Mouse (Mus musculus) T-helper 1 cell (primary cell): ENCODE data around the gene Gm853.

Experiments used
- in situ Hi-C: fragments of 300-600 bp; cut with MboI, MseI; formaldehyde crosslinking; loops from one replicate; pipeline ENCODE4 v1.15.1; 2025; ENCODE audit warnings: high pct_unique_total_duplicates

The Gm853 gene

DNA sequence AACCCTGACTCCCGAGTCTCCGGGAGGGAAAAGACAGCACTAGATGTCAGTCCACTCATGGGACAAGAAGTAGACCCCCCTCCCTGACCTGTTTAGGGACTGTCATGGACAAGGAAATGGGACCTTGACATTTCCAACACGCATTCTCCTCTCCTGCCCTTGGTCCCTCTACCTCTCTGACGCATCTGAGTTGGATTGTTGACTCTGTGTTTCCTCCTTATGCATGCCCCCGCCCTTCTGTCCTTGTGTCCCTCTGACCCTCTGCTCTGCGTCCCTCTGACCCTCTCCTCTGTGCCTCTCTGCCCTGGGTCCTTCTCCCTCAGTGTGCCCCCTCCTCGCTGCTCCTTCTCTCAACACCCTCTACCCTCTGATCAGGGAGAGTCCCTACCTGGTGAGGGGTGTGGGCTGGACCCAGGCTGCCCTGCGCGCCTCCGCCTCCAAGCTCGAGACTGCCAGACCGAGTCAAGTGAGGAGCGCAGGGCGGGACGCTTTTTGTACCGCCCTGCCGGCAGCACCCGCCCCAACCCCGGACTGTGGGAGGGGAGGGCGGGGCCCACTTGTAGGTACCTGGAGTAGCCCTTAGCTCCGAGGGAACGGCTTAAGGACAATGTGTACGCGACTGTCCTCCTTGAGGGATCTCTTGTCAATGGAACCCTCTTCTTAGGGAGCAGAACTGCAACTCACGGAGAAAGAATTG is 47.7 kb downstream of the Gm853 start:
- in situ Hi-C loops, result no loop called here

DNA sequence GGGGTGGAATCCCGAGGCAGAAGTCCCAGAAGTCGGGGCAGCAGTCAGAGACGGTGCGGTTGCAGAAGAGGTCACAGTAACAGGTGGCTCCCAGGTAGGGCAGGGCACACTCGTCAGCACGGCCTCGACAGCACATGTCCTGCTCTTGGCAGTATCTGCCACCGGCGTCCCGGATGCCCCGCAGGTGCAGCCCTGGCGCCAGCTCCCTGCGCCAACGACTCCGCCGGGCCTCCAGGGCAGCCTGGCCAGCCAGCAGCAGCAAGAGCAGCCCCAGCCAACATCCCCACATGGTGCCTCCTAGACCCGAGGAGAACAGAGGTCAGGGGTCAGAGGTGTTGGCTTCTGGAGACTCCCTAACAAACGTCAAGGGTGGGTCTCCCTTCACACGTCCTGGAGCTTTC is 48.3 kb downstream of the Gm853 start:
- in situ Hi-C loops, result no loop called here

DNA sequence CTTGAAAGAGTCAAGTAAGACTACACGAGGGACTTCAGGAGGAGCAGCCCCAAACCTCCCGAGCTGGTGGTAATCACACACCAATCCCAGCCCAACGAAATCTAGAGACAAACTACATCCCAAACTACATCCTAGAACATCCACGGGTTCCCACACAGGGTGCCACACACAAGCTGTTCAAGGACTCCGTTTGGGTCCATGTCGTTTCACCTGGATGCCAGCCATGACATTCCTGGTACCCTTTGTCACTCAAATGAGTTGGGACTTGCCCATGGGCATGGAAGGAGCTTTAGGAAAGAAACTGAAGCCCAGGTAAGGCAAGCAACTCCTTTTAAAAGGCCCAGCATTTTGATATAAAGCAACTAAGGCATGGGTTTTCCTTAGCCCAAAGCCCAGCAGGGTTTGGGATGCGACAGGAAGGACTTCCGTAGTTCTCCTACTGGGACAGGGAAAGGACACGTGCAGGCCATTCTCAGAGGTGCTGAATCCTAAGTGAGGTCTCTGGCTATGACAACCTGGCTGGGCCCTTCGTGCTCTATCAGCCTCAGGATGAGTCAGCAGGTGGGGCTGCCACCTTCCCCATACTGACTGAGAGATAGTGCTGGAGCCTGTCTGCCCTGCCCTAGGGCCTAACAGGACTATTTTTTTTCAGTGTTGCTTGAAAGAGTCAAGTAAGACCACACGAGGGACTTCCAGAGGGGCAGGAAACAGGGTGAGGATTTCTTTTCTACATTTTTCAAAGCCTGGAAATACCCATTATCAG is 49.0 kb downstream of the Gm853 start:
- in situ Hi-C loops, result no loop called here

DNA sequence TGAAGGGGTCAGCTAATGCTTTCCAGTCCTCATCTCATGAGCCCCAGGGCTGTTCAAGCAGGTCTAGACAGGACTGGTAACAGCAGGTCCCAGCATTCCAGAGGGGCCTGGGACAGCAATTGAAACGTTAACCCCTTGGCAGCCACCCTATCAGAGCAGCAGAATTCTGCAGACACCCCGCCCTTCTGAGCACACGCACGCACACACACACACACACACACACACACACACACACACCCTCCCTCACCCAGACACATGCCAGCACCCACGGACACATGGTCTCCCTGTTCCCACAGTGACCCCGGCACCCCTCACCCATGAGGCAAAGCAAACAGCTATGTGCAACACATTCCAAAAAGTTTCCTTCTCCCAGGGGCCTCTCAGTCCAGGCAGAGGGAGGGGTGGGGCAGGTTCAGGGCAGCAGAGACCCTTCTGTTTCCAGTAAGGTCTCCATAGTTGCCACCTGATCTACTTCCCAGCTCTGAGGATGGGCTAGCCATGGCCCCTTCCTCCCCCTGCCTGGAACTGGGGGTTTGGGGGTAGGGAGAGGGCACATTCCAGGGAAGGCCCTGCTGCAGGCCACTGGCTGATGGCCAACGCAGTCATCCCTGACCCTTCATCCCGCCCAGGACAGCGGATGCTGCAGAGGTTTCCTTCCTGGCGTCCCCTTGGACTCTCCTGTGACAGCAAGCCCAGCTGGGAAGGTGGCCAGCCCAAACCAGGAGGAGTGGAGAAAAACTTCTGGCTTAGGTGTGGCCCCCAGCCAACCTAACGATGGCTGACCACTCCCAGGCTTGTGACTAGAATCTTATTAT is 50.0 kb downstream of the Gm853 start:
- in situ Hi-C loops, result no loop called here

DNA sequence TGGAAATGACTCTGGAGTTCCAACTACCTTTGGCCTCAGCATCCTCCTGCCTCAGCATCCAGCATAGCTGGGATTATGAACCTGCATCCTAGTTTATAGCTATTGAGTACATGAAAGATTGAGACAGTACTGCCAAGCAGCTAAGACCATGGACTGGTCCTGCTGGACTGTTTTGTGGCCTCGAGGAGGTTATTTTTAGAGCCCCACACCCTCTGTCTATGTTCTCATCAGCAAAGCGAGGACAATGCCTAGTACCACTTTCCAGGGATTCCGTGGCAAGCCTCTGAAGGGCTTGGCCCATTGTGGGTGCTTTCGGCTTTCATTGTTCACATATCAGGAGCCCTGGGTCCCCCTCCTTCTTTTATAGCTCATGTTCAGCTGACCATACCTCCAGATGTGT is 51.8 kb downstream of the Gm853 start:
- in situ Hi-C loops, result no loop called here

DNA sequence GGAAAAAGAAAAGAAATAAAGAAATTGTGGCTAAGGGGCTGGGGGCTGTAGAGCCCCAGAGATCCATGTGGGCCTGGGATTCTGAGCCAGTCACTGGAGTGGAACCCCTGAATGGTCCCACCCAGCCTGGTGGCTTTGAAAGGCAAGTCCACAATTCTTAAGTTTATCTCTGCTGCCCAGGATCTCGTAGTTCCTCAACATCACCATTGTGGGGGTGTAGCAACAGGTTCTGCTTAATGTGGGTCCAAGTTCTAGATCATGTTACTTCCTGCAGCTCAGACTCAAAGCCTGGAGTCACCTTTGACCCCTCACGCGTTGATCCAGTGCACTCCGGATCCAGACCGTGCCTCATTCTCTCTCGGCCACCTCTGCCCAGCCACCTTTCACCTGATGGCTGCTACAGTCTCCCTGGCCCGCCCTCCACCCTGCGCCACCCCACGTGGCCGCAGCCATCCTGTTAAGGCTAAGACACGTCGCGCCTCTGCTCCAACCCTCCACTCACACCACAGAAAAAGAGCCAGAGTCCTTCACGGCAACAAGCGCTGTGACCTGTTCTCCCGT is 52.7 kb downstream of the Gm853 start:
- in situ Hi-C loops, result no loop called here

DNA sequence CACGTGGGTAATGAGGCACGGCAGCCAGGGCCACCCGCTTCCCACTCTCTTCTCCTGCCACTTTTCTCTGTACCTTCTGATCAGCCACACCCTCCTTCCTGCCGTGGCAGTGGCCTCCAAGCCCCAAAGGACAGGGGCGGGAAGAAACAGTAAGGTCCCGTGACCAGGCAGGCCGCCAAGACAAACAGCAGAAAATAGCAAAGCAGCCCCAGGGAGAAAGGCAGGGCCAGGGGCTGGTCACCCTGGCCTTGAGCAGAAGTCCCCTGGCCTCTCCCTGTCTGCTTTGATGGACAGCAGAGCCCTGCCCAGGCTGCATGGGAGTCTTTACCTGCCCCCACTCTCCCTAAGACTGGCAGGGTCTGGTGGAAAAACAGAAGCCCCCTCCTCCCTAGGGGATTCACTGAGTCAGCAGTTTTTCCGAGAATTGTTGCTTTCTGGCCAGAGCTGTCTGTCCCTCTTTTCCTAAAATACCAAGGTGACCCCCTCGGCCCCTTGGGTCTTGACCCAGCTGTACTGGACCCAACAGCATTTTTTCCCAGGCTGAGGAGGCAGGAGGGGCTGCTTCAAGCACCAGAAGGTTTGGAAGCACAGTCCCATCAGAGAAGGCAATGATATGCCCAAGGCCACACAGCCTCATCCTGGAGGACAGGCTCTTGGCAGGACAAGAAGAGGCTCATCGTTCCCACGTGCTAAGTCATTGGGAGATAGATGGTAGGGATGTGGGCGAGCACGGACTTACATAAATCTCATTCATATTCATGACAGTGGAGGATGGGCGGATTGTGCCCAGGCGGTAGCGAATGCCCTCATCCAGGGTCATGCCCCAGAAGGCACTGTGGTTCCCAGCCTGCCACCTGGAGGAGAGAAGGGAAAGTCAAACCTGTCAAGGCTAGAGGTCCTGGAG is 53.7 kb downstream of the Gm853 start:
- in situ Hi-C loops, result no loop called here

DNA sequence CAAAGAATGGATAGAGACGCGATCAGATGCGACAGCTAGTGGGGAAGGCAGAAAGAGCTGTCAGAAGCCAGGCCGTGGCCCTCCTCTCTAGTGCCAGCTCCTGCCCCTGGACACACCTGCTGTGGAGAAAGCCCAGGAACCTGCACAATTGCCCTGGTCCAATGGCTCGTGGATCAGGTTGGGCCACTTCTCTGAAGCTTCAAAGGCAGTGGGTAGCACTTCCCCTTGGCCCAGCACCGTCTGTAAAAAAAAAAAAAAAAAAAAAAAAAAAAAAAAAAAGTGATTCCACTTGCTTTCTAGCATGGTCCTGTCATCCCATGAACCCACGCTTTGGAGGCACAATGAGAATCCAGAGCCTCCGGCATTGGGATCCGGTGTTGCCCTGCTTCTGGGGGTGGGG is 54.4 kb downstream of the Gm853 start:
- in situ Hi-C loops, result no loop called here

DNA sequence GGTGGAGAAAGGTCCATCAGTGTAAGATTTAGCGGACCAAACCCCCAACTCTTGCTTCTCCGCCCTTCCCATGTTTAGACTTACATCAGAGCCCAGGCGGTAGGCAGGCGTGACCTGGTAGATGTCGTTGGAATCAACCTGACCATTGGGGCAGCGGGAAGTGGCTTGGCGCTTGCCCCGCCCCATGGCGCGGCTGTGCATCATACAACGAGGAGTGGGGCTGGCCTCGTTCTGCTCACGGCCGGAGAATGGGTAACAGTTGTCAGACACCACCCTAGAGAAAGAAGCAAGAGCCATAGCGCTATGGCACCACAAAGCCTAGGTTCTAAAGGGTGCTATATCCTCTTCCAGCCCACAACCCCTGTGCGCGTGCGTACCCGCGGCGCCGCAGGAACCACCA is 54.9 kb downstream of the Gm853 start:
- in situ Hi-C loops, result no loop called here

DNA sequence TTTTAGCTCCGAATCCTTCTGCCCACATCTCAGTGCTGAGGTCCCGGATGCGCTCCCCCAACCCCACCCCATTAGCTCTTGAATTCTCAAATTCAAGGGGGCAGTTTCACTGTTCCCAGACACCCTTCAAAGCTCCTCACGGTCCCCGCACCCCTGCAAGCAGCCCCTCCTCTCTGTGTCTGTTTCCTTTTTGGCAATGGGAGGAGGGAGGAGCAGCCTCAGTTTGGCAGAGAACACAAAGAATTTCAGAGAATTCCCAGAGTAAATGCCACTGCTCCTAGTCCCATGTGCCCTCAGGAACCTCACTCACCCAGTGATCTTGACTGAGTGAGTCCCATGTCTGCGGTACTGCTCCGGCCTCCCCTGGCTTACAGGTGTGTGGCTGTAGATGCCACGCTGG is 55.6 kb downstream of the Gm853 start:
- in situ Hi-C loops, result no loop called here

DNA sequence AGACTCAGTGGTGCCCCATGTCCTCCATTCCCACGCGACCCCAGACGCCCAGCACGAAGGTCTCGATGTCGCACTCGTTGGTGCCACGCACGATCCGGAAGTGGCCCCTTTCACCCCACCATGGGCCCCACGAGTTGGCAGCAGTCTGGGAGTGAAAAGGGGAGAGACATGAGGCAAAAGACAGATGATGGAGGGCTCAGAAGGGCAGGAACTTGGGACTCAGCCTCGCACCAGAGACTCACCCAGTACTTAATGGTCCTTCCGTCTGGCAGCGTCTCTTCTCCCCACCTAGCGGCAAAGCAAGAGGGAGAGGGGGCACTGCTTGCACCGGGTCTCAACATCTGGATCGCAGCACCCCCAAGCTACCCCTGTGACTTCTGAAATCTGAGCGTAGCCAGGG is 56.1 kb downstream of the Gm853 start:
- in situ Hi-C loops, result no loop called here

DNA sequence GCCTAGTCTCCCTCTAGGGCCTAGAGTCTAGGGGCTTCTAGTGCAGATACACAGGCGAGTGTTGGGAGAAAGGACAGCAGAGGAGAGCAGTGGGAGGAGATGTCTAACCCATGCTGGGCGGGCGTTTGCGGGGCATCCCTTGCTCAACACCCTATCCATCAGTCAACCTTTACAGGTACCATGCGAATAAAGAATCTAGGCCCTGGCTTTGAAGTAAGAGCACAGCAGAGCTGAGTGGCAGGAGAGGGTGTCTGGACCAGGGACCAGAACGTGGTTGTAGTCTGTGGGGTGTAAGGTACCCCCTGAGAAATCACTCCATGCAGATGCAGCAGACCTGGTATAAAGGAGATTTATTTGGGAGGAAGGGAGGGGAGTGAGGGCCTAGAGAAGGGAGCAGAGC is 58.1 kb downstream of the Gm853 start:
- in situ Hi-C loops, result no loop called here

DNA sequence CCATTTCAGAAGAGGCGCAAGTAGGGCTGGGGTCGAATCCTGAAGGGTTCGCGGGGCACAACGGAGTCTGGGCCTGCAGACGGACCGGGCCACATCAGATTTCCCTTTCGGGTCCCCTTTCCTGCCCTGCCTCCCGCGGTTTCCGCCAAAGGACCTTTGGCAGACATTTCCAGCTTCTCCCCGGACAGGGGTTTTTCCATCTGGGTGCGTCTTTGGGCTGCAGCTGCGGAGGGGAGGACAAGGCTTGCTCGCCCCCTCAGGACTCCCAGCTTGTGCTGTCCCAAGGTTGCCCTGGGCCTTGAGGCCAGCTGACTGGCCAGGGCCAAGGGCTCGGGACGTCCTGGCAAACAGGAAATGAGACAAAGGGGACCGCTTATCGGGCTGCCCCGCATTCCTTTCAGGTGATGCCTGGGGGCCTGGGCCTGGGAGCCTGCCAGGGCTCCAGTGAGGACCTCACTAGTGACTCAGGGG is 58.8 kb downstream of the Gm853 start:
- in situ Hi-C loops, result no loop called here

DNA sequence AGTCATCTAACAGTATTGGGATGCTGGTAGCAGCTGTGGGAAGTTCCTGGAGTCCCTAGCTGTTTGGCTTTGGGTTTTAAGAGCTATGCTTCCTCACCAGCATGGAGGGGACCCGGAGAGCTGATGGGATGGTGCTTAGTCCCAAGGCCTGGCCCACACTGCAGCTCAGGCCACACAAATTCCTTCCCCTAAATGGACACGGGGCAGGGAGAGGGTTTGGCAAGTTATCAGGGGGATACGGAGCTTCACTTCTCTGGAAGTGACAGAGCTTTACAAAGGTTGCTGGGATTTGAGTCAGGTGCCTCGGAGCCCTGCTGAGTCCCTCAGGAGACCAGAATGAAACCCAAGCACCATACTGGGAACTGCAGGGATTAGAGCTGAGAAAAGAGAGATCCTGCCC is 60.9 kb downstream of the Gm853 start:
- in situ Hi-C loops, result no loop called here
